Mouse (Mus musculus): ENCODE results near the gene Pole3. TPM values are rescaled to one million over a fixed set of nuclear protein-coding genes. Genes with fewer than 3 reads are reported as not detected.

Gene Pole3
- polyA plus RNA-seq, 1 experiment = 34.0 TPM

- Histone ChIP-seq H3K4me1 (ENCODE audit: control insufficient read depth, insufficient read depth, low read length) (no peaks in the 10 kb centered on the region), H3K9me3 (replicated peaks; ENCODE audit: control insufficient read depth, insufficient read depth, low read length, poor library complexity, severe bottlenecking) (no peaks in the 10 kb centered on the region)
Observed at GRCm38 (mm10) chr4:62517538-62518415, 7.1 kb downstream of the Pole3 start.

DNA sequence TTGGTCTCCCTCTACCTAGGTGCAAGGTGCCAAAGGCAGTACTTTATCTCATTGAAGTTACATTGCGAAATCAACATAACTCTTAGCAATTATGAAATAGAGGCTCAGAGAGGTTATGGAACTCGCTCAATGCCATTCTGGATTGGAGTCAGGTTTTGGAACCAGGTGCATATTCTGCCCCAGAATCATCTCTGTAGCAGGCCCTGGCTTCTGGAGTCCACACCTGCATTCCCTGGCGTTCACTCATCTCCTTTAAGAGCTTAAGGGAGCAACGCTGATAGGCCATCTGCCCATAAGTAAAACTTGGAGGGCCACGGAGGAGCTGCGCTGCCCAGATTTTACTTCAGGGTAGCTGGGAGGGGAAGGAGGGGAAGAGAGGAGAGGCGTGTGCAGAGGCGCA lies 7.8 kb downstream of the Pole3 start:
- Histone ChIP-seq H3K9ac (ENCODE audit: low read depth, poor library complexity, severe bottlenecking) (no peak overlapping the region), H3K27me3 (ENCODE audit: control insufficient read depth, insufficient read depth, low read length, poor library complexity, severe bottlenecking) (no peaks in the 10 kb centered on the region), H3K4me1 (ENCODE audit: control insufficient read depth, insufficient read depth, low read length) (no peaks in the 10 kb centered on the region), H3K4me3 (ENCODE audit: low read depth, low read length) (no peak overlapping the region), H3K9me3 (replicated peaks; ENCODE audit: control insufficient read depth, insufficient read depth, low read length, poor library complexity, severe bottlenecking) (no peaks in the 10 kb centered on the region), H3K36me3 (ENCODE audit: control insufficient read depth, insufficient read depth, low read length, poor library complexity, severe bottlenecking) (peaks cover 2% of the 10 kb centered on the region; the same call in 1 of the 2 replicates), H3K27ac (ENCODE audit: insufficient read depth, low read length) (no peak overlapping the region)
- TF ChIP-seq CTCF (IDR thresholded peaks at IDR 0.05; ENCODE audit: low read depth, low read length) (no peak), POLR2A (IDR thresholded peaks at IDR 0.05; ENCODE audit: insufficient read depth, low read length) (no peak), EP300 (IDR thresholded peaks at IDR 0.05; ENCODE audit: insufficient read depth, low read depth, low read length) (no peak)

More at GRCm38 (mm10) chr4:62517538-62518415, 7.1 kb downstream of the Pole3 start:
- no peaks in the 10 kb centered on the region for H3K36me3 ChIP-seq (ENCODE audit: control insufficient read depth, insufficient read depth, low read length, poor library complexity, severe bottlenecking)
- no peak overlapping the region for H3K4me3 ChIP-seq (ENCODE audit: low read depth, low read length)
- H3K27ac ChIP-seq (ENCODE audit: insufficient read depth, low read length) = no peak overlapping the region
- no peak overlapping the region for H3K9ac ChIP-seq (ENCODE audit: low read depth, poor library complexity, severe bottlenecking)
- no peaks in the 10 kb centered on the region for H3K27me3 ChIP-seq (ENCODE audit: control insufficient read depth, insufficient read depth, low read length, poor library complexity, severe bottlenecking)
- no peak for TF ChIP-seq EP300 (IDR thresholded peaks at IDR 0.05; ENCODE audit: insufficient read depth, low read depth, low read length)
- TF ChIP-seq CTCF (IDR thresholded peaks at IDR 0.05; ENCODE audit: low read depth, low read length) = no peak
- no peak for TF ChIP-seq POLR2A (IDR thresholded peaks at IDR 0.05; ENCODE audit: insufficient read depth, low read length)

GRCm38 (mm10) chr4:62516579-62516978 lies 8.3 kb downstream of the Pole3 start:
- Histone ChIP-seq H3K9ac (ENCODE audit: low read depth, poor library complexity, severe bottlenecking) (no peak overlapping the region), H3K36me3 (ENCODE audit: control insufficient read depth, insufficient read depth, low read length, poor library complexity, severe bottlenecking) (peaks cover 2% of the 10 kb centered on the region; the same call in 1 of the 2 replicates), H3K4me1 (ENCODE audit: control insufficient read depth, insufficient read depth, low read length) (no peaks in the 10 kb centered on the region), H3K9me3 (replicated peaks; ENCODE audit: control insufficient read depth, insufficient read depth, low read length, poor library complexity, severe bottlenecking) (no peaks in the 10 kb centered on the region), H3K27ac (ENCODE audit: insufficient read depth, low read length) (no peak overlapping the region), H3K27me3 (ENCODE audit: control insufficient read depth, insufficient read depth, low read length, poor library complexity, severe bottlenecking) (no peaks in the 10 kb centered on the region), H3K4me3 (ENCODE audit: low read depth, low read length) (no peak overlapping the region)
- TF ChIP-seq CTCF (IDR thresholded peaks at IDR 0.05; ENCODE audit: low read depth, low read length) (no peak), POLR2A (IDR thresholded peaks at IDR 0.05; ENCODE audit: insufficient read depth, low read length) (no peak), EP300 (IDR thresholded peaks at IDR 0.05; ENCODE audit: insufficient read depth, low read depth, low read length) (no peak)

DNA sequence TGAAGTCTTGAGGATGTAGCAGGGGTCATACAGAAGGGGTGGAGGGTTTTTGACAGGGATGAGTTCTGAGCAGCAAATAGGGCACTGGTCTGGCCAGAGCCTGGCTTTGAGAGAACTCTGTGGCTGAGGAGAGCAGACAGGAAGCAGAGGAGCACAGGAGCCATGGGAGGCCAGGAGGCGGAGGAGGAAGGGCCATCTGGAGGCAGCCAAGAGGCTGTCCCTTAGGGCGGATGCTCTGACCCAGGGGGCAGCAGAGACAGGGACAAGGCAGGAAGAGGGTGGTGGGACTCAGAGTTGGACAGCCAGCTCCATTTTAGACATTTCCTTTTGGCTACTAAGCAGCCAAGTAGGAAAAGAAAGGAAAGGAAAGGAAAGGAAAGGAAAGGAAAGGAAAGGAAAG lies 8.8 kb downstream of the Pole3 start:
- Histone ChIP-seq H3K4me3 (ENCODE audit: low read depth, low read length) (no peak overlapping the region), H3K4me1 (ENCODE audit: control insufficient read depth, insufficient read depth, low read length) (no peaks in the 10 kb centered on the region), H3K27me3 (ENCODE audit: control insufficient read depth, insufficient read depth, low read length, poor library complexity, severe bottlenecking) (no peaks in the 10 kb centered on the region), H3K9ac (ENCODE audit: low read depth, poor library complexity, severe bottlenecking) (no peak overlapping the region), H3K36me3 (ENCODE audit: control insufficient read depth, insufficient read depth, low read length, poor library complexity, severe bottlenecking) (peaks cover 2% of the 10 kb centered on the region; the same call in 1 of the 2 replicates), H3K27ac (ENCODE audit: insufficient read depth, low read length) (no peak overlapping the region), H3K9me3 (replicated peaks; ENCODE audit: control insufficient read depth, insufficient read depth, low read length, poor library complexity, severe bottlenecking) (no peaks in the 10 kb centered on the region)
- TF ChIP-seq CTCF (IDR thresholded peaks at IDR 0.05; ENCODE audit: low read depth, low read length) = no peak
- no peak for TF ChIP-seq POLR2A (IDR thresholded peaks at IDR 0.05; ENCODE audit: insufficient read depth, low read length)
- no peak for TF ChIP-seq EP300 (IDR thresholded peaks at IDR 0.05; ENCODE audit: insufficient read depth, low read depth, low read length)

GRCm38 (mm10) chr4:62515490-62515889 lies 9.4 kb downstream of the Pole3 start:
- Histone ChIP-seq H3K4me3 (ENCODE audit: low read depth, low read length) (no peak overlapping the region), H3K9ac (ENCODE audit: low read depth, poor library complexity, severe bottlenecking) (no peak overlapping the region), H3K27ac (ENCODE audit: insufficient read depth, low read length) (no peak overlapping the region), H3K9me3 (replicated peaks; ENCODE audit: control insufficient read depth, insufficient read depth, low read length, poor library complexity, severe bottlenecking) (no peaks in the 10 kb centered on the region), H3K27me3 (ENCODE audit: control insufficient read depth, insufficient read depth, low read length, poor library complexity, severe bottlenecking) (no peaks in the 10 kb centered on the region), H3K4me1 (ENCODE audit: control insufficient read depth, insufficient read depth, low read length) (no peaks in the 10 kb centered on the region), H3K36me3 (ENCODE audit: control insufficient read depth, insufficient read depth, low read length, poor library complexity, severe bottlenecking) (peaks cover 4% of the 10 kb centered on the region)
- TF ChIP-seq CTCF (IDR thresholded peaks at IDR 0.05; ENCODE audit: low read depth, low read length) (no peak), POLR2A (IDR thresholded peaks at IDR 0.05; ENCODE audit: insufficient read depth, low read length) (no peak), EP300 (IDR thresholded peaks at IDR 0.05; ENCODE audit: insufficient read depth, low read depth, low read length) (no peak)

- H3K9me3 ChIP-seq (replicated peaks; ENCODE audit: control insufficient read depth, insufficient read depth, low read length, poor library complexity, severe bottlenecking) = no peaks in the 10 kb centered on the region
- no peak overlapping the region for H3K4me3 ChIP-seq (ENCODE audit: low read depth, low read length)
- TF ChIP-seq CTCF (IDR thresholded peaks at IDR 0.05; ENCODE audit: low read depth, low read length) = no peak
- no peak for TF ChIP-seq EP300 (IDR thresholded peaks at IDR 0.05; ENCODE audit: insufficient read depth, low read depth, low read length)
- no peak for TF ChIP-seq POLR2A (IDR thresholded peaks at IDR 0.05; ENCODE audit: insufficient read depth, low read length)
- no peak overlapping the region for H3K27ac ChIP-seq (ENCODE audit: insufficient read depth, low read length)
- peaks cover 6% of the 10 kb centered on the region for H3K36me3 ChIP-seq (ENCODE audit: control insufficient read depth, insufficient read depth, low read length, poor library complexity, severe bottlenecking)
- no peaks in the 10 kb centered on the region for H3K27me3 ChIP-seq (ENCODE audit: control insufficient read depth, insufficient read depth, low read length, poor library complexity, severe bottlenecking)
- no peaks in the 10 kb centered on the region for H3K4me1 ChIP-seq (ENCODE audit: control insufficient read depth, insufficient read depth, low read length)
- no peak overlapping the region for H3K9ac ChIP-seq (ENCODE audit: low read depth, poor library complexity, severe bottlenecking)
Observed at GRCm38 (mm10) chr4:62514995-62515394, 9.9 kb downstream of the Pole3 start.

Data from ES-Bruce4 (cell line).